8 mouse cellular contexts compared by ENCODE assay signal in genomic region chr17:80560669-80561401, GRCm38 (mm10). TPM values are rescaled to one million over a fixed set of nuclear protein-coding genes. Genes with fewer than 3 reads are reported as not detected.
DNase-seq lines count a peak whose midpoint lies in the region; ATAC-seq and TF ChIP-seq lines count a peak whose summit lies in the region.

No protein-coding gene starts in this region.

- H3K4me1 ChIP-seq in hindbrain, postnatal 0 days (ENCODE audit: insufficient read depth, low read length) = no peaks in the 10 kb centered on the region

- H3K9me3 ChIP-seq in hindbrain, postnatal 0 days (ENCODE audit: low read length) = no peaks in the 10 kb centered on the region

- H3K9ac ChIP-seq in hindbrain, postnatal 0 days (replicated peaks; ENCODE audit: low read length) = no peak overlapping the region

- peak; percentile 55; the same call in 1 of the 2 replicates for ATAC-seq in hindbrain, postnatal 0 days
- peak; percentile 66 for ATAC-seq in megakaryocyte, adult 5-6 weeks (ENCODE audit: poor library complexity, severe bottlenecking)

- peak overlapping the region; percentile 25; the same call in 1 of the 2 replicates for H3K4me2 ChIP-seq in hindbrain, postnatal 0 days (ENCODE audit: low read depth, low read length)

- H3K27me3 ChIP-seq in hindbrain, postnatal 0 days (ENCODE audit: insufficient read depth, low read length) = no peaks in the 10 kb centered on the region

- peak; percentile 71 for DNase-seq in ZHBTc4 (ENCODE audit: low read depth, low spot score)
- peak; percentile 79 to 89 for DNase-seq in cerebellum, postnatal 25 days
- peak; percentile 75 for DNase-seq in gastrocnemius, adult 18-20 months (ENCODE audit: low spot score)
- peak; percentile 89 for DNase-seq in hindbrain, postnatal 0 days (ENCODE audit: low spot score)
- DNase-seq in left cerebral cortex, adult 18-20 months (ENCODE audit: low spot score in 2 of 2) = peak; percentile 78 to 79
- DNase-seq in right cerebral cortex, adult 2 months (ENCODE audit: low spot score in 2 of 2) = peak; percentile 81 to 82
- peak; percentile 43 to 82 for DNase-seq in urinary bladder, postnatal 4 days (ENCODE audit: low spot score in 2 of 2)

- H3K27ac ChIP-seq in hindbrain, postnatal 0 days = no peak overlapping the region

- TF ChIP-seq CTCF in hindbrain, postnatal 0 days (IDR thresholded peaks at IDR 0.05; ENCODE audit: low read depth) = peak; percentile 96

- H3K36me3 ChIP-seq in hindbrain, postnatal 0 days (ENCODE audit: insufficient read depth, low read length) = no peaks in the 10 kb centered on the region

- H3K4me3 ChIP-seq in hindbrain, postnatal 0 days (ENCODE audit: low read length) = no peak overlapping the region

- 22% methylated on average over 12 of the region's 12 CpGs for WGBS in hindbrain, postnatal 0 days

RNA-seq across cellular contexts. Expression of gene Cdkl4, which starts 16.8 kb away (rescaled TPM):
- total RNA-seq in gastrocnemius, adult 18-20 months (2021) = under 1 TPM in 1 of 2 experiments, not detected in 1; 0.19 TPM
- 6.4 and 8.4 TPM in 2 replicates for total RNA-seq in hindbrain, postnatal 0 days (2014; rRNA removed)
- 5.5 and 6.5 TPM in 2 replicates for polyA plus RNA-seq in hindbrain, postnatal 0 days (2015; fragmentation: Nextera tagmentation; extraction: Ambion mirVana)
- 10 to 100 TPM; 16.5 to 19.1 TPM for total RNA-seq in left cerebral cortex, adult 18-20 months (2021)
- 0.32 and 2.2 TPM in 2 replicates for total RNA-seq in megakaryocyte, adult 5-6 weeks (2015)
- 0.40 and 0.65 TPM in 2 replicates for total RNA-seq in megakaryocyte, adult 5-6 weeks (2017)
